Mouse (Mus musculus): ENCODE data around the gene Mcur1.

Mcur1 gene

GRCm38 (mm10) chr13:43559711-43560457 lies at the start of gene Mcur1:
TSS of gene Mcur1 (minus strand) at chr13:43560191.
- peak; percentile 95 to 97 for DNase-seq

GRCm38 (mm10) chr13:43608854-43609253 lies 48.9 kb upstream of the Mcur1 start:
- no peak for DNase-seq

- peak; percentile 46 to 59 for DNase-seq
These were observed 43.1 kb upstream of the Mcur1 start for GRCm38 (mm10) chr13:43603042-43603441.

- no peak for DNase-seq
These were observed 42.4 kb upstream of the Mcur1 start for GRCm38 (mm10) chr13:43602440-43602839.

GRCm38 (mm10) chr13:43600967-43601366 lies 41.0 kb upstream of the Mcur1 start:
- no peak for DNase-seq

GRCm38 (mm10) chr13:43595896-43596295 lies 35.9 kb upstream of the Mcur1 start:
- peak; percentile 70 to 80 for DNase-seq

- no peak for DNase-seq
These were observed 32.7 kb upstream of the Mcur1 start for GRCm38 (mm10) chr13:43592681-43593068.

GRCm38 (mm10) chr13:43591828-43592680 lies 32.1 kb upstream of the Mcur1 start:
- DNase-seq = peak; percentile 46 to 63

- DNase-seq = peak; percentile 49 to 64
These were observed 28.2 kb upstream of the Mcur1 start for GRCm38 (mm10) chr13:43587844-43588840.

GRCm38 (mm10) chr13:43586966-43587365 lies 27.0 kb upstream of the Mcur1 start:
- DNase-seq = no peak

GRCm38 (mm10) chr13:43585335-43585734 lies 25.3 kb upstream of the Mcur1 start:
- DNase-seq = no peak

- DNase-seq = no peak
These were observed 23.5 kb upstream of the Mcur1 start for GRCm38 (mm10) chr13:43583504-43583903.

GRCm38 (mm10) chr13:43582961-43583360 lies 23.0 kb upstream of the Mcur1 start:
- no peak for DNase-seq

- DNase-seq = no peak
These were observed 20.7 kb upstream of the Mcur1 start for GRCm38 (mm10) chr13:43580661-43581060.

- peak; percentile 80 to 87 for DNase-seq
These were observed 19.7 kb upstream of the Mcur1 start for GRCm38 (mm10) chr13:43579740-43580139.

GRCm38 (mm10) chr13:43577766-43578165 lies 17.8 kb upstream of the Mcur1 start:
- DNase-seq = no peak

GRCm38 (mm10) chr13:43577254-43577653 lies 17.3 kb upstream of the Mcur1 start:
- peak in 1 of 2 experiments; percentile 51 for DNase-seq

- peak; percentile 87 to 89 for DNase-seq
These were observed 15.4 kb upstream of the Mcur1 start for GRCm38 (mm10) chr13:43575431-43575830.

- DNase-seq = no peak
These were observed 14.0 kb upstream of the Mcur1 start for GRCm38 (mm10) chr13:43573979-43574378.

- peak in 1 of 2 experiments; percentile 29 for DNase-seq
These were observed 7.3 kb upstream of the Mcur1 start for GRCm38 (mm10) chr13:43567141-43567891.

GRCm38 (mm10) chr13:43566184-43566583 lies 6.2 kb upstream of the Mcur1 start:
- DNase-seq = no peak

- DNase-seq = peak; percentile 83 to 89
These were observed 5.4 kb upstream of the Mcur1 start for GRCm38 (mm10) chr13:43565346-43565745.

Measured in cerebellum, postnatal 25 days (tissue).